Mouse (Mus musculus): ENCODE results near the gene Atox1.

The Atox1 gene

DNA sequence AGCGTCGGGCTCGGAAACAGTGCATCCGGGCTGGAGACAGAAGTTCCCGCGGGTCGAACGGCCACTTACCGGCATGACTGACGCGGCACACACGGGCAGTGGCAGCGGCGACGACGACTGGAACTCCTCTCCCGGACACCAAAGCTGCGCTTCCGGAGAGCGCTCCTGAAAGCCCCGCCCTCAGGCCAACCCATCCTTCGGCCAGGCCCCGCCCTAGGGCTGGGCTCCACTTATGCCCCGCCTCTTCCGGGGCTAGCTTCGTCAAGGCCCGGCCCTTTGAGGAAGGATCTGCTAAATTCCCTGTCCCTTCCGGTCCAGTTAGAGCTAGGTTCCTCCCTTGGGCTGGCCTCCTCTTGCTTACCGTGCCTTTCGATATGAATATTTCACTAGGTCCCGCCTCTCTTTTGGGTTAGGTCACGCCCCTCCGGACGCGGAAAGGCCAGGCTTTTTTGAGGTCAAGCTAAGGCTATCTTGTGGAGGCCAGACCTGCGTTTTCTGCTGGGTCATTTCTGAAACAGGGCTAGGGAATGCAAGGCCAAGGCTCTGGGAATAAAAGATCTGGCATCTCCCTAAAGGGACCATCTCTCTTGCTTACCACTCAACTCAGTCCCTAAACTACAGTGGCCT lies at the start of gene Atox1:
Gene Atox1 (minus strand): TSS at position 221 of the 627 bp plus-strand sequence.
- peak; percentile 95 for DNase-seq (ENCODE audit: low read depth, low spot score)

DNA sequence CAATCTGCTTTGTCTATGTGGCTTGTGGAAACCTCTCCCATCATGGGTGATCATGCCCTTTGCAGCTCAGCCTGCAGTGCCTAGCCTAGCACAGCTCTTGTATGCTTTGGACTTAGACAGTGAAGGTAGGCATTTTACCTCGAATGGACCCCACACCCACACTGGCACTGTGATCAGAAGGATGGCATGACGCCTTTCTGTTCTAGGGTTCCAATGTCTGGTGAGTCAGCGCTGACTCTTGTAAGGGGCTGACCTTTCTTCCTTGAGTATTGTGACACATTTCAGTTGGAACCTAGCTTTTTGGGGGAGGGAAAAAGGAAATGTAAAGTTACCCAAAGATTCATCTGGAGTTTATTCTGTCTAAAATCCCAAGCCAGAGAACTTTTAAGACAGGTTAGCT lies 44.4 kb upstream of the Atox1 start:
- DNase-seq (ENCODE audit: low read depth, low spot score) = no peak

DNA sequence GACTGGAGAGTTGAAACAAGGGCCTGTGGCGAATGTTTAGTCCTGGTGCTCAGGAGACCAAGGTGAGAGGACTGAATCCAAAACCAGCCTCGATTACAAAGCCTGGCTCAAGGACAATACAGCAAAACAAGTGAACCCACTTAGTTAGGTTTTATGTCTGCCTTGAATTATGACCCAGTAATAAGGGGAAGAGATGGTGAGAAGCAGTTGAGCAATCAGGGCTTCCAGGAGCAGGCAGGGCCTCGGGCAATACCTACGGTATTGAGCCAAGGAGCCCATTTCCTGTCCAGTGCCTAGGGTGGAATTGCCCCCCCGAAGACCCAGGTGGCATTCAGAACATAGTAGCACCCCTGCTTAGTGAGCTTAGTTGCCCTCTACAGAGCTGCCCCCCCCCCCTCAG lies 41.8 kb upstream of the Atox1 start:
- no peak for DNase-seq (ENCODE audit: low read depth, low spot score)

DNA sequence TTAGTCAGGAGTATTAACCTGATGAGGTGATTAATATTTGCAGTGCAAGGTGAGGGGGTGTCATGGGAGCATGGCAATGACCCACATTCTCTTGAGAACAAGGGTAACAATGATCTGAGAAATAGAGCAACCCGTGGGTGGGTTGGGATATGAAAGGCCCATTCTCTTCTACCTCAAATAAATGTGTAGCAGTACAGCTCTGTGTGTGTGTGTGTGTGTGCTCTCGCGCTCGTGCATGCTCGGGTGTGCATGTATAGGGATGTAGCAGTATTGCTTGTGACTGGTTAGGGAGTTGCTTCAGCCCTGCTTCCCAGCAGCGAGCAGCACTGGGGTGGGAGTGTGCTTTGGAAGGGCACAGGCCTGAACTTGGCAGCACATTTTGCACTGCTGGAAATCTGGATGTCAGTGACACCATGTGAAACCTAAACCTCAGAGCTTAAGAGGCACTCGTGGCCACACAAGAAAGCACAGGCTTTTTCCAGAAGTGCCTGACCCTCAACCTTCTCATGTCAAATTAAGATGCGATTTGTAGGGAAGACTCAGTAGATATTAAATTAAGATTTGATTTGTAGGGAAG lies 41.0 kb upstream of the Atox1 start:
- no peak for DNase-seq (ENCODE audit: low read depth, low spot score)

DNA sequence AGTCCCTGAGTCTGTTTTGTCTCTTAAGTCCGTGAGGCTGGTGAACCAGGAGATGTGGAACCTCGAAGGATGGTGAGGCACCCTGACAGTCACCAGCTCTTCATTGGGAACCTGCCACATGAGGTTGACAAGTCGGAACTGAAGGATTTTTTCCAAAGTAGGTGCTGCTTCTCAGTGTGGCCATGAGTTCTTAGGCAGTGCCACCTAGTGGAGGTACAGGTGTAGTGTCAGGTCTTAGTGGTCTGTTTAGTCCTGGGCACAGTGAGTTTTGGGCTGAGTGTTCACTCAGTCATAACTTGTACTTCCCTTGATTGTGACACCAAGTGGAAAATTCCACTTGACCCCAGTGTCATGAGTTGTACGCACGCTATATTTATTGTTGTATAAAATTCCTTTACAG lies 36.8 kb upstream of the Atox1 start:
- peak; percentile 31 for DNase-seq (ENCODE audit: low read depth, low spot score)

DNA sequence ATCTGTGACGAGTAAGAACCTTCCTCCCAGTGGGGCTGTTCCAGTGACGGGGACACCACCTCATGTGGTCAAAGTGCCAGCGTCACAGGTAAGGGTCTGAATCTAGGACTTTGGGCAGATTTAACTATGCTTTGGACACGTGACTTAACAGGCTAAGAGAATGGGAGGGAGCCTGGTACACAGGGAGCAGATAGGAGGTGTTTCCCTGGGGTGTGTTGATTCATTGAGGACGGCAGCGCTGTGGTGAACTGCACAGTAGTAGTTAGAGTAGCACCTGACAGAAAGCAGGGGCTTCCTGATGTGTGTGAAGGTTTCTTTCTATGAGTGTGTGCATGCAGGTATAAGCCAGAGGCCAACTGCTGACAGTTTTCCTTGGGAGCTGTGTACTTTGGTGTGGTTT lies 35.1 kb upstream of the Atox1 start:
- no peak for DNase-seq (ENCODE audit: low read depth, low spot score)

DNA sequence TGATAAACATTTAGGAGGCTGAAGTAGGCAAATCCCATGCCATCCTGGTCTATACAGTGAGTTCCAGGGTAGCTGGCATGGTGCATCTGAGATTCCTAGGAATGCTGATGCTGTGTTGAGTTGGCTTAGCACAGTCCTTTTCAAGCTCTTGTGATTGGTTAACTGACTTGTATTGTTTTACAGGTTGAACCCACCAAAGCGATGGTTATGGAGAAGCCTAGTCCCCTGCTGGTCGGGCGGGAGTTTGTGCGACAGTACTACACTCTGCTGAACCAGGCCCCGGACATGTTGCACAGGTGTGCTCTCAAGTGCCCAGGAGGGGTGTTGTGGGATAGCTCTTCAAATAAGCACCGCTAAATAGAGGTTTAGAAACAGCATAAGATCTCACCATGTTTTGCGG lies 24.4 kb upstream of the Atox1 start:
- no peak for DNase-seq (ENCODE audit: low read depth, low spot score)

DNA sequence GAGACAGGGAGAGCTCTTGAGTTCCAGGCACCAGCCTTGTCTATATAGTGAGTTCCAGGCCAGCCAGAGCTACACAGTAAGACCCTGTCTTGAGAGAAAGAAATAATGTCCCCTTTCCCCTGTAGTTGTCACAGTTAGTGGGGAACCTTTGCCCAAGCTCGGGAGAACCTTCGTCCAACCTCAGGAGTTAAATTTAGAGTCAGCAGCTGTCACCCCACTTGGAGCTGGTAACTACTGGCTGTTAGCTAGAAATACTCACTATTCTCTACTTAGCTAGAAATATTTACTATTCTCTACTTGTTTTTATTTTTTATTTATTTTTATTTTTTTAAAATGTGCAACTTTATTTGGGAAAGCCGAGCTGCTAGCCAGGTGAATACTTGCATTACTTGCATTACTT lies 12.2 kb upstream of the Atox1 start:
- DNase-seq (ENCODE audit: low read depth, low spot score) = no peak

DNA sequence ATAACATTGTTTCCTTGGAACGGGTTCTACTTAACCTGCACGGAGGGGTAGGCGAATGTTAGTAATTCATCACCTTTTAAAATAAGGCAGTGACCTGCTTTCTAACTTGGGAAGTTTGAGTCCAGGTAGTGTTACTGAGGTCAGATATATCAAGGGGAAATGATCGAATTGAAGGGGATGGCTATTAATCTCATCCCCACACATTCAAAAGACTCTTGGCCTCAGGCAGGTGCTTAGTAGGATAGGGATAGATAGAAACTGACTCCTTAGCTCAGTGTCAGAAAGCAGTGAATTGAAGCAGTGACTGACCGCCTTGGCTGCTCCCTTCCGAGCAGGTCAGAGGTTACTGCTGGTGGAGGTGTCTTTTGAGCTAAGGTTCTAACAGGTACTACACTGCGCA lies 10.4 kb upstream of the Atox1 start:
- no peak for DNase-seq (ENCODE audit: low read depth, low spot score)

DNA sequence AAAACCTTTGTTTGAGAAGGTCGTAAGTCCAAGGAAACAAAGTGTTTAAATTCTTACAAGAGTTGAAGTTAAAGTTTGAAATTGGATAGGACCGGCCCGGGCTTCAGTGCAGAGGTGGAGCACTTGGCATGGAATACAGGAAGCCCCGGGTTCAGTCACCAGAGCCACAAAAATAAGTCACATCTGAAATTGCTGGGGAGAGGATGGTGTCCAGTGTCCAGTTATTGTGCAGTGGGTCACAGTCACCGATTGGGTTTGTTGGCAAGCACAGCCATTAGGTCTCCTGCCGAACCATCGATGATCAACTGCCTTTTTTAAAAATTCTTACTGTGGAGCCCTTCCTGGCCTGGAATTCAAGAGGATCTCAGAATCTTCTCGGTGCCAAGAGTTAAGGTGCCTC lies 9.7 kb upstream of the Atox1 start:
- no peak for DNase-seq (ENCODE audit: low read depth, low spot score)

DNA sequence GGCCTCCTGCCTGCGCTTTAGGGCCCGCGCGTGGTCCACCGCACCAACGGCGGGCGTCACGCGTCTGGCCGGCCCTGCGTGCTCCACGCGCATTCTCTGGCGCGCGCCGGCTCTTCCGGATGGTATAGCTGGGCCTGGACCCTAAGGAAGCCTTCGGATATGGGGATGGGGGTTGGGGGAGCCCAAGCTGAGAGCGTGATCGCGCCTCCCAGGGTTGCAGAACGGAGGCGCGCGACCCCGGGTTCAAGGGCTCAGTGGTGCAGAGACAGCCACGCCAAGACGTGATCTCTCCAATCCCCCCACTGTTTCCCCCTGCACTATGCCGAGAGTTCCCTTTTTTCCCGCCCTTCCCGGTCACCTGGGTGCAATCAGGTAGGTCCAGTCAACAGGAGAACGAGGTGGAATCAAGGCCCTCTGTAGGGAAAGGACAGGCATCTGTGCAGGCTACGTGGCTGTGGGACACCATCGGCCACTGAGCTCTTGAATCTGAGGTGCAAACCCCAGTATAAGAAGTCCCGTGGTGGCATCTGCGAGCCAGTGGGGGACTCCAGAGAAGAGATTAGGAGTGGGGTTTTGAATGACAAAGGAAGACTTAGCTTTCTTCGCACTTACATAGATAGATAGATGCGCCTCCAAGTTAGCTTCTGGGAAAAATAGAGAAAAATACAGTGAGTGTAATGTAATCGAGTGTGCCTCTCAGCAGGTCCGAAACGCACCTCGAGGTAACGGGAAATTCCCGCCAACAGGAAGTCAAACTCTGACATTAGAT lies 9.1 kb upstream of the Atox1 start:
- DNase-seq (ENCODE audit: low read depth, low spot score) = peak; percentile 22

DNA sequence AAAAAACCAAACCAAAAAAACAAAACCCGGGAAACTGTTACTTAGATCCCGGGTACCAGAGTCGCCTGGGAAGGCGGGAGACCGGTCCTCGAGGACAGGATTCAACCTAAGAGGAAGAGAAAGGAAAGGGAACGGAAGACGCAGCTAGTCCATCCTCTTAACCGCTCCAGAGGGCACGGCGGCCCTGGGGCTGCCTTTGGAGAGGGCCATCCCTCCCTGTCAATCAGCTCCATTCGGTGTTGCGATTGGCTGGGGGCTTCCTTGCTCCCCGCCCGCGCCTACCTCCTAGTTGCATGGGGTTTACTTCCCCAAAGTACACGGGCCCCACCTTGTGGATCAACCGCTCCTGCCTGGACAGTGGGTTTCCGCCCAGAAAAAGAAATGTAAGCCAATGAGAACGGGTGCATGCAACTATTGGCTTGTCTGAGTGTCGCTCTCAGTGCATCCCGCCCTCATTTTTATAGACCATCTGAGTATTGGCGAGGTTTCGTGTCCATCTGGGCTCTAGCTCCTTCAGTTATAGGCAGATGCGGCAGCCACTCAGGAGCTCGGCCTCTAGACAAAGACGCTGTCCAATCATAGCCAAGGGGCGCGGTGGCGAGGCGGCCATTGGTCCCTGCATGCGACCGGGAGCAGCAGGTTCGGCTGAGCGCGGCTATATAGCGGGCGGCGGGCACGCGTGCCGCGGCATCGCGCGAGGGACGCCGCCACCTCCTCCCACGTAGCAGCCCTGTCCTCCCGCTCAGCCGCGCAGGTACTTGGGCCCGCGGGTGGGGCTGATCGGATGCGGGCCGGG lies 8.2 kb upstream of the Atox1 start, which contains the start of gene G3bp1:
Gene G3bp1 (plus strand): TSS at position 638 of the 796 bp plus-strand sequence.
- peak; percentile 97 for DNase-seq (ENCODE audit: low read depth, low spot score)

DNA sequence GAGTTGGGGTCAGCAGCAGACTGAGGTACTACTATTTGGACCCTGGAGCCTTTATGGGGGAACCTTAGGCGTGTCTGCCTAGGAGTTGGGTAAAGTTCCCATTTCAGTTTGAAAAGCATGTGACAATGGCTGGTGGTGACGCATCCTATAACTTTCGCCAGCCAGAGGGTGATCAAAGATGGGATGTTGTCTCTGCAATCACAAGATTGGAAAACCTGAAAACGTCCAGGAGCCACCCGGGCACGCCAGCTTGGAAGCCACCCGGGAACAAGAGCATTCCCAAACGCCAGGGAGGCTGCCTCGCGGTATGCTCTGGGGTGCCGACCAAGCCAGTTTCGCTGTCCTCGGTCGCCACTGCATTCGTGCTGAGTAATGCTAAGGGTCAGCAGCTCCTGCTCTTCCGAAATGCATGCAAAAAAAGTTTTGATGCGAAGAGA lies 7.6 kb upstream of the Atox1 start:
- peak; percentile 35 for DNase-seq (ENCODE audit: low read depth, low spot score)

DNA sequence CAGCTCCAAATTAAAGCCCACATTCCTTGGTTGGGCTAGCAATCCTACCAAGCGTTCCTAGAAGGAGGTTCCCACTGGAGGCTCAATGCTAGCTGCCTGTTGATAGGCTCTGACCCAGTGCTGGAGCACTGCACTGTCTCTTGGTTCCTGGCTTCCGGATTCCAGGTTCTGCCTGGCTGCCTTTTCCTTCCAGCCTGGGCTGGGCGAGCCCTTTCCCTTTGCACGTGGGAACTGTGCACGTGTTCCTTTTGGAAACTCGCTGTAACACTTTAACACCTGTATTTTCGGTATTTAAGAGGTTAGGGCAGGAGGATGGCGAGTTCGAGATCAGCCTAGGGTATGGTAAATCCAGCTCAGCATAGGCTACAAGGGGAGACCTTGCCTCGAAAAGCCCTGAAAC lies 7.0 kb upstream of the Atox1 start:
- no peak for DNase-seq (ENCODE audit: low read depth, low spot score)

DNA sequence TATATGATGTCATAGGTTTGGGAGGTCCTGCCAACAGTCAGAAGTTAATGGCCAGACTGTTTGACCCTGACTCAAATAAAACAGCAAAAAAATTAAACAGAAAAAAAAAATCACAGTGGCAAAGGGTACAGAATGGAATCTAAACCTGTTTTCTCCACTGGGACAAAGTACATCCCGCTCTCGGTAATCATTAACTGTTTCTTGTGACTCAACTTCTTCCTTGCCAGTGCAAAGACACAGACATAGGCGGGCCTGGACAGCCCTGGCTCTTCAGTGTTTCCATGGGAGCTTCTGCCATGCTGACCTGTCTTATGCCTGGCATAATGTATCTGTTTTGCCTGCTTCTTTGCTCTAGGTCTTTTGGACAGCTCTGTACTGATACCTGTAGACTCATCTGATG lies 4.1 kb upstream of the Atox1 start:
- no peak for DNase-seq (ENCODE audit: low read depth, low spot score)

DNA sequence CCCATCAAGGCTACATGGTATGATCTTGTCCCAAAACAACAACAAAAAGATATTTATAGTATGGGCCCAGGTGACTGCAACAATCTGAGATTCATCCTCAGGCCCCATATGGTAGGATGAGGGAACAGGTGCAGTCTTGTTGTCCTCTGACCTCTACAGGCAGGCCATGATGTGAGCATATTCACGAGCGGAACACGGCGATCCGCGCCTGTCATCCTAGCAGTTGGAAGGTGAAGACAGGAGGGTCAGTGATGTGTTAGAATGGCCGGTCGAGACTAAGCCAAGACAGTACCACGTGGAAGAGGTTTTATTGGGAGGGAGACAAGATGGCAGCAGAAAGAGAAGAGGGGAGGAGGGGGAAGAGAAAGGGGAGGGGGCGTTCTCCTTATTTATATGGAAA lies 3.7 kb upstream of the Atox1 start:
- no peak for DNase-seq (ENCODE audit: low read depth, low spot score)

DNA sequence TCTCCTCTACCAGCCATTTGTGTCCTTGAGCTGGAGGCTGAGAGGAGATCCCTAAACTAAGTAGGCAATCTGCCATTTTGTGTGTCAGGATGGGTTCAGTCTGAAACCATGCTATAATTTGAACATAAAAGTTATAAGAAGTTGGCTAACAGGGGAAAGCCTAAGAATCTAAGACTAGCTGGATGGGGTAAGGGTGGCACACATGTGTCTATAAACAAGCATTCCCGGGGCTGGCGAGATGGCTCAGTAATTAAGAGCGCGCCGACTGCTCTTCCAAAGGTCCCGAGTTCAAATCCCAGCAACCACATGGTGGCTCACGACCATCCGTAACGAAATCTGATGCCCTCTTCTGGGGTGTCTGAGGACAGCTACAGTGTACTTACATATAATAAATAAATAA lies 1.1 kb upstream of the Atox1 start:
- DNase-seq (ENCODE audit: low read depth, low spot score) = no peak

DNA sequence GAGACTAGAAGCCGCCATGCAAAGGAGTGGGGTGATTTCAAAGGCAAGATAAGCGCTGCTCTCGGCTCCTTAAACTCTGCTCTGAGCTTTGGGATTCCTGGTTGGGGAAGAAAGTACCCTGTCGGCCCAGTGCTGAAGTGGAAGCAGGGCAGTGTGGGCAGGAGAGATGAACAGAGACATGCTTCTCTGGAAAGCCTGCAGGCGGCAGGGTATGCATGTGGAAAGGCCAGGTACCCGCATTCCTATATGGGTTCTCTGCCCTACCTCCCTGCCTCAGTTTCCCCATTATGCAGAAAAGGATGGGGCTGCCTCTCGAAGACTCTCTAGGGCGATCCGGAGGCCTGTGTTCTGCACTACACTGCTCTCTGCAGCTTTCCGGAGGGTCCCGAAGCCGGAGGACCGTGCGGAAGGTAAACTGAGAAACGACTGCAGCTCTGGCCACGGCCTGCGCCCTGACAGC lies 450 bp downstream of the Atox1 start:
- DNase-seq (ENCODE audit: low read depth, low spot score) = peak; percentile 34

DNA sequence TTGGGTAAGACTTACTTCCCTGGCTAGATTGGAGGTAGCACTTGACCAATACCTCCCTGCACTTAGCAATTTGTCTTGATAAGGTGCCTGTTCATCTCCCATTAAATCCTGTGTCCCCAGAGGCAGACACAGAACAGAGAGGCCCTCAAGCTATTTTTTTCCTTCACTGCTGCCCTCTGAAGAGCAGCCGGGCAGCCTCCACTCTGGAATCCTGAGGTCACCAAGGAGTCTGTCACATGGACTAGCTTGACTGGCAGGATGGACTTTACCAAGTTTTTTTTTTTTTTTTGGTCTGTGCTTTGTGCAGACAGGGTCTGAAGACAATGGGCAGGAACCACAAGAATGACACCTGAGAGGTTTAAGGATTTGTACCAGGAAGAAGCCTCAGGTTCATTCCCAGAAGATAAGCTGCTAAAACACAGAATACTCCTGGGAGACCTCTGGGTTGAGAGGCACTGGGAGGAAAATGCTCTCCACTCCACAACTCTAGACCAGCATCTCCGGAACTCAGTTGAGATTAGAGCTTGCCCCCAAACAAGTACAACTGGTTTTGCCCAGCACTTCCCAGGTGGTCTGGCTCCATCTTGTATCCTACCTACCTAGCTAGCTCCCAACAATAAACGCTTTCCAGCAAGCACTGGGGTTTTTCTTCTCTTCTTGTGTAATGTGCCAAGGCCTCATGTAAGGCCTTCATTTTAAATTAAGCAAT lies 1.0 kb downstream of the Atox1 start:
- no peak for DNase-seq (ENCODE audit: low read depth, low spot score)

DNA sequence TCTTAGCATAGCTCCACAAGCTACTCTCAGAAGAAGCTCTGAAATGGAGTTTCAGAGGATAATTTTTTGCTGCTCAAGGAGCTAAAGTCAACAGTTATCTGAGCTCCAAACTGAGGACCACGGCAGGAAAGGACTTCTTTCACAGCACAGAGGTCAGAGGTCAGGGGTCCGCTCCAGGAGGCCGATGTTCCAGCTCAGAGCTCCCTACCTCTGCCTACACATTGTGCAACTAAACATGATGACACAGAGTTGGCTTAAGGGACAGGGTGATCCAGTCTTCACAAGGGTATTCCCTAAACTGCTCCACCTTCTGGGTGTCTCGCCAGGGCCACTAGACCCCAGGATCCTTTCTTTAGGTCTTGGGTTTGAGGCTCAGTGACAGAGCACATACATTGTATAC lies 2.5 kb downstream of the Atox1 start:
- DNase-seq (ENCODE audit: low read depth, low spot score) = no peak

DNA sequence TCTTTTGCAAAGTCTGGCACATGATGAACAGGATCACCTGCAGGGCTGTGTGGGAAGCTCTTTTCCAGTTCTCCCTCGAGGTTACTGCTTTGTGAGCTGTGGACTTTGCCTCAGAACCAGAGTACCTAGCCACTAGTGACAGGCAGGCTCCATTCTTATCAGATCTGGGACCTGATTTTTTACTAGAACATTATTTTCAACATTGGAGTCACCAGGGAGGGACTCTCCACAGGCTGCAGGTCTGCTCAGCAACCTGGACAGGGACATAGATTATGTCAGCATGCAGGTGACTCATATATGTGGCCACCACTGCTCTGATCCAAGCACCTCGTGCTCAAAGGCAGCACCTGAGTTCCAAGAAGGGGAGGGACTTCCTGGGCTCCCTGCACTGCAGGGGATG lies 5.9 kb downstream of the Atox1 start:
- no peak for DNase-seq (ENCODE audit: low read depth, low spot score)

All from c-Kit-negative CD71-positive TER-119-positive erythroid progenitor cells, embryonic 14.5 days (primary cell).